Mouse (Mus musculus) kidney, adult 11 months (tissue): ENCODE measurements around the gene Shq1.
A peak's percentile ranks its signal among the peaks of the same experiment; 100 is the strongest.

Source experiments
- DNase-seq: peaks from one replicate; pipeline ENCODE4 v3.0.0; 2022

Gene Shq1

GRCm38 (mm10) chr6:100527972-100528371, 143.0 kb downstream of the Shq1 start:
- no peak for DNase-seq

- no peak for DNase-seq
These were observed 143.8 kb downstream of the Shq1 start for GRCm38 (mm10) chr6:100527161-100527560.

- no peak for DNase-seq
These were observed 144.9 kb downstream of the Shq1 start for GRCm38 (mm10) chr6:100526066-100526465.

- DNase-seq: peak; percentile 43
These were observed 145.5 kb downstream of the Shq1 start for GRCm38 (mm10) chr6:100525496-100525895.

GRCm38 (mm10) chr6:100522495-100522894, 148.5 kb downstream of the Shq1 start:
- DNase-seq: no peak

GRCm38 (mm10) chr6:100521615-100522398, 149.2 kb downstream of the Shq1 start:
- DNase-seq: no peak

- no peak for DNase-seq
These were observed 150.3 kb downstream of the Shq1 start for GRCm38 (mm10) chr6:100520558-100521099.

- no peak for DNase-seq
These were observed 151.1 kb downstream of the Shq1 start for GRCm38 (mm10) chr6:100519837-100520236.
